Mouse (Mus musculus) central nervous system, embryonic 18 days (tissue): ENCODE results near the gene Vps52. TPM values are rescaled to one million over a fixed set of nuclear protein-coding genes. Genes with fewer than 3 reads are reported as not detected.

Source experiments
- polyA plus RNA-seq: library from polyadenylated mRNA; depleted of rRNA; stranded (reverse); fragments of >200 nt; gene quantifications from 2 replicates; pipeline ENCODE4 v1.2.3, GENCODE M21; 2012; rRNA removed

Vps52 gene
- 58.2 and 62.1 TPM in 2 replicates for polyA plus RNA-seq

DNA sequence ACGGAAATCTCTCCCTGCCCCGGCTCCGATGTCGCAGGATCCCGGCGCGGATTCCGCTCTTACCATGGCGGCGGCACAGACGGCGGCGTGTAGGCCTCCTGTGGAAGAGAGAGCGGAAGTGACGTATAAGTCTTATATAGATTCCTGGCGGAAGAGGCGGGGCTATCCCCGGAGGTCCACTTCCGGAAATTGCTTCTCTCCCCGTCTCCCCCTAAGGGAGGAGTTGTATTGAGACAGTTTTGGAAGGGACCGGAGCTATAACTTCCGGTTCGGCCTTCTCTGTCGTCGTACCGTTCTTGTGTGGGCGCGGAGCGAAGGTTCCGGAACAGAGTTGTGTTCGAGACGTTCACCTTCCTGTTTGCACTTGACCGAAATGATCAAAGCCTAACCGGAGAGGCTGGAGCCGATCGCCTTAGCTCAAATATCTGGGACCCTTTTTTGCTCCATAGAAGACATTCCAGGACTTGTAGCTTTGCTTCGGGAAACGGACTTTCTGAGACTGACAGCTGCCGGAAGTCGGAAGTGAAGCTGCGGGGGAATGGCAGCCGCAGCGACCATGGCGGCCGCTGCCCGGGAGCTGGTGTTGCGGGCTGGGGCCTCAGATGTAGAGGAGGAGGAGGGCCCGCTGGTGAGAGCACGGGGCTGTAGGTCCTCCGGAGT lies at the start of gene Vps52, which contains the start of gene Rps18:
Vps52 (plus strand) TSS at position 258 of the 660 bp plus-strand sequence.
Rps18 (minus strand) TSS at position 447 of the 660 bp plus-strand sequence.

DNA sequence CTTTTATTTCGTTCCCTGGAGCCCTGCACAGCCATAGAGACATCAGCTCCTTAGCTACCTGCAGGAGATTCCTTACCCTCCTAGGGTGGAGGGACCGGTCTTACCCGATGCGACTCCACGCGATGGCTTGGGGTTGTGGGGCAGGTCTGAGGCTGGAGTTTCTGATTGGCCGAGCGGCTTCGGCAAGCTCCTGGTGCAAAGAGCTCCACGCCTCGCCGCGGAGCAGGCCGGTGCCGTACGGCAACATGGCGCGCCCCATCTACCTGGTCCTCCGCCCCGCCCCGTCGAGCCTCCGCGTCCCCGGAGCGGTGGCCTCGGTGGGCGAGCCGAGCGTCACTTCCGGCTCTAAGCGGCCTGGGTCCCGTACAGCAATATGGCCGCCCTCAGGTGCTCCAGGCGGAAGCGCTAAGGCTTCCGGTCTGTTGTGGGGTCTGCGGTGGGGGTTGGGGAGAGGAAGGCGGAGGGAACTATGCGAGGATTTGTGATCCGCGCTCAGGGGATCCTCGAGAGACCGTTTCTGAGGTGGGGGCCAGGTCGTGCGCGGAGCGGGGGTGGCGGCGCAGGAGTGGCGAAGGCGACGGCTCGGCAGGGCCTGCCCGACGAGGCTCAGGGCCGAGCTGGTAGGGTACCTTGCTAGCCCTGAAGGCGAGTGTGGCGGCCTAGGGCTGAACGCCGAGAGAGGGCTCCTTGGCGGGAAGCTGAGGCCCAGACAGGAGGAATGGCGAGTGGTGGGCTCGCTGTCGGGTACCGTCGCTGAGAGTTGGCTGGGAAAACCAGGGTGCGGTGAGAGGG lies 46.3 kb upstream of the Vps52 start, which contains the start of gene Daxx:
Daxx (plus strand) TSS at position 338 of the 792 bp plus-strand sequence.

DNA sequence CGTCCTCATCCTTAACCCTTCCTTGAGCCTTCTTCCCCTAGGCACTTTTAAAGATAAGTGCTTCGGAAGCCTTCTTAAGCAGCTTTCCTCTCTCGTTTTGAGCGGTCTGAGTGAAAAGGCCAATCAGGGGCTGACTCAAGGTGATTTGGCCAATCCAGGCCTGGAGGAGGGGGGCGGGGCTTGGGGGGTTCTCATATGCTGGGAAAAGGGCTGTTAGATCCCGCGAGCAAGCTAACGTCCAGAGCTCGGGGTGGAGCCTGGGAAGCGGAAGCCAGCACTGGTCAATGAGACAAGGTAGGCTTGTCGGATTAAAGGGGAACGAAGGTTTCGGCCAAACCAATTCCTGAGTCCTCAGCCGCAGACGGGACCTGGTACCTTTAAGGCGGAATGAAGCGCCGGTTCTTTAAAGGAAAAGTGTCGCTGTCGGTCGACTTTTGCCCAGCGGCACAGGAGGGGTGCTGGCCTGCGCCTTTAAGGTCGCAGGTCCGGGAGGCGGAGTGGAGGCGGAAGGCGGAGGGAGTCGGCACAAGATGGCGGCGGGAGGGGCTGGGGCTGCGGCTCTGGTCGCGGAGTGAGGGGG lies 39.9 kb upstream of the Vps52 start, which contains the start of the genes Tapbp and Zbtb22:
Tapbp (plus strand) TSS at position 229 of the 580 bp plus-strand sequence.
Zbtb22 (plus strand) TSS at position 234 of the 580 bp plus-strand sequence.

DNA sequence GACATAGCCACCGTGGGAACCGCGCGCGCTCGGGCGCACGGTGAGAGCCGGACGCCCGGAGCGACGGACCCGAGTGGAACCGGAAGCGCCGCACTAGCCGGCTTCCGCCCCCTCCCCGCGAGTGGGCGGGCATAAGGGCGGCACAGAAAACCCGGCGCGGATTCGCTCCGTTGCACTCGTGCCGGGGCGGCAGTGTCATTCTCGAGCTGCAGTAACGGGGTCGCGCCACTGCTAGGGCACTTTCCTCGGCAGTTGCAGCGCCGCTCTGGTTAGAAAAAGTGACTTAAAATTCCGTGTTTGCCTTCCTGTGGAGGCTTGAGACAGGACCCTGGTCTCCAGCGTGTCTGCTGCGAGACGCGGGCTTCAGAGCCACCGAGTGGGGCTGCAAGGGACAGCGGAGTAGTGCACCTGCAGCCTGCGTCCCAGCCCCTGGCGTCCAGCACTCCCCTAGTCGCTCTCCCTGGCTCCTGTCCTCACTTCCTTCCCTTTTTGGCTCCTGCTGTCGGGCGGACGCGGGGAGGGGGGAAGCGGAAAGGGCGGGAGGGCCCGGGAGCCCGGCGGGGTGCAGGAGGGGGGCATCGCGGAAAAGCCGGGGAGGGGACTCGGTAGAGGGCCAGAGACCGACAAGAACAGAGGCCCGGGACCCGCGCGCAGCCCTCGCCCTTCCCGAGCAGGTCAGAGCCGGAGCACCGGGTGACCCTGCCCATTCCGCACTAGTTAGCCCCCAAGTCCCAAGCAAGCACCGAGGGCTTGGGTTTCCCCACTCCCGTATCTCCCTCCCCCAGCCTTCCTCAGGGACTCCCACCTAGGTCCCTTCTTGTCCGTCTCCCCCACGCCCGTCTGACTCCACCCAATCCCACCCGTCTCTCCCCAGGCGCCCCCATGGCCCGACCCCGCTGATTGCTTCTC lies 26.0 kb upstream of the Vps52 start, which contains the start of gene Rgl2:
Rgl2 (plus strand) TSS at position 173 of the 909 bp plus-strand sequence.

DNA sequence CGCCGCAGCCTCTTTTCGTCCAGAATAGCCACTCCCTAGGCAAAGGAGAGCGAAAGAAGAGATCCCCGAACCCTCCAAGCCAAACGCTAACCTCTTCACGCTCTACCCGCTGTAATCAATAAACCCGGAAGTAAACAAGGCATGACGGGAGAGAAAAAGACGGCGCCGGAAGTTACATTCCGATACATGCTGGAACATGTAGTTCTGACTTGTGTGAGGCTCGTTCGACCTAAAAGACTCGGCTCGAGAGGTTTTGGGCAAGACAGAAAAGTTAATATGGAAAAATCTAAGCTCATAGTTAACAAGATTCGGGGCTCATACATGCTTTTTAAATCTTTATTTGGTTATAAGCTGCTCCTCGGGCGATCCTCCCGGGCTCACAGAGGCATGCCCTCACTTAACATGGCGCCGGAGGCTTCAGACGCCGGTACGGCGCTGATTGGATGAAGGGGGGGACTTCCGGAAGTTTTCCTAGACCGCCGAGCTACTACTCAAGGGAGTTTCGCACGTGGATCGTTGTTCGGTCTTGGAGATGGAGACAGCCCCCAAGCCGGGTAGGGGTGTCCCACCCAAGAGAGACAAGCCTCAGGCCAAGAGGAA lies 15.3 kb upstream of the Vps52 start, which contains the start of the genes Pfdn6 and Wdr46:
Pfdn6 (minus strand) TSS at position 138 of the 600 bp plus-strand sequence.
Wdr46 (plus strand) TSS at position 455 of the 600 bp plus-strand sequence.

DNA sequence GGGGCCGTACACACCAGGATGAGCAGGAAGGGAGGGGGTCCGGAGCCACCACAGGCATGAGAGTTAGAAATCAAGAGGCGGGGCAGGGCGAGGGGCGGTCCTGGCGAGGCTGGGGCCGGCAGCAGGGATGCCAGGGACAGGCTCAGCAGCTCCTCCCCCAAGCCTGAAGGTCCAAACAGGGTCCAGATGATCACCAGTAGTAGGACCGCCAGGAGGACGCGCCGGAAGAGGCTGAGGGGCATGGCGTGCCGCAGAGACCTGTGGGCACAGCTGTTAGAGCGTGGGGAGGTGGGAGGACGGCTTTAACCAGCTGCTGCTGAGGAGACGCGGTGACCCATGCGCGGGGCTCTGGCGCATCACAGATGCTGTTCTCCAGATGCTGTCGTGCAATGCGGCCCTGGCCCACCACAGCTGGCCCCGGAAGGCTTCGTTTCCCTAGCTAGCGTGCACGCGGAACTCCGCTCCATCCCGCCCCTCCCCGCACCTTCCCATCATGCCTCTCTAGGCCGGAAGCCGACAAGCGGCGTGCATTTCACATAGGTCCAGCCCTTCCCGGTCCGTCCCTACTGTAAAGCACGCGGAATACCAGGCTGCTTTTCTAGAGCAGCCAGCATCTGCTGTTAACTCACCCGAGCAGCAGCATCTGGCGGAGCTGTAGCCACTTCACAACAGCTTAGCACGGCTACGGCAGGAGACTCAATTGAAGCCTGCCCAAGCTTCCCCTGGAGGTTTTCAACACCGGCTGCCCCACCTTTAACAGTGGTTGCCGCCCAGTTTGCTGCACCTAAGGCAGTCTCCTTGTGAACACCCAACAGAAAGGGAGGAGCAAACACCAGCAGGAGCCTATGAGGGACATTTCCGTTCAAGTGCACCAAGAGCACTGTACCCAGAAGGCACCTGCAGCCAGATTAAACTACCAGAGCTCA lies 4.3 kb upstream of the Vps52 start, which contains the start of gene B3galt4:
B3galt4 (minus strand) TSS at position 468 of the 926 bp plus-strand sequence.

DNA sequence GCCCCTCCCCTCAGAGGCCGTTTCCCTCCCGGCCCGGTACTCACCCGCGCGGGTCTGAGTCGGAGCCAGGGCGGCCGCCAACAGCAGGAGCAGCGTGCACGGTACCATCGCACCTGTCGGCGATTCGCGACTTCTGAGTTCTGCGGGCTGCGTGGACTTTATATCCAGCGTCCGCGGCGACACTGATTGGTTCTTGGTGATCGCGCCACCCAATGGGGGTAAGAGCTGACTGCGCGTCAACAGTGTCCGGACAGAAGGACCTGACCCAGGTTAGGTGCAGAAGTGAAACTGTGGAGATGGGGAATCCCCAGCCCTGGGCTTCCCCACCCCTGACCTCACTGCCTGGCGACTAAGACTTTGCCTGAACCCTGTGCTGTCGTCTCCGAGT lies 44.5 kb downstream of the Vps52 start, which contains the start of gene H2-K1:
H2-K1 (minus strand) TSS at position 198 of the 388 bp plus-strand sequence.

Other genes with a start within 250 kb of the Vps52 start
- gene March2, start 237.1 kb upstream of the Vps52 start, polyA plus RNA-seq: 65.0 and 70.7 TPM in 2 replicates
- gene Rab11b, start 195.3 kb upstream of the Vps52 start, polyA plus RNA-seq: 523 and 577 TPM in 2 replicates
- gene Angptl4, start 174.0 kb upstream of the Vps52 start, polyA plus RNA-seq: 7.9 and 9.8 TPM in 2 replicates
- gene Kank3, start 145.3 kb upstream of the Vps52 start, polyA plus RNA-seq: 64.5 and 79.4 TPM in 2 replicates
- 1,131 and 1,306 TPM in 2 replicates for gene Rps28, start 131.2 kb upstream of the Vps52 start, polyA plus RNA-seq
- gene Ndufa7, start 131.2 kb upstream of the Vps52 start, polyA plus RNA-seq: 333 and 341 TPM in 2 replicates
- gene Cd320, start 112.7 kb upstream of the Vps52 start, polyA plus RNA-seq: 29.8 and 36.6 TPM in 2 replicates
- gene Gm7029, start 82.0 kb upstream of the Vps52 start, polyA plus RNA-seq: not detected in 2 replicates
- gene Kifc1, start 65.2 kb upstream of the Vps52 start, polyA plus RNA-seq: 12.0 and 13.5 TPM in 2 replicates
- gene Platr17, start 50.7 kb upstream of the Vps52 start, polyA plus RNA-seq: 0.21 and 0.24 TPM in 2 replicates
- gene Daxx, start 46.4 kb upstream of the Vps52 start, polyA plus RNA-seq: 39.3 and 40.5 TPM in 2 replicates
- 14.7 and 16.0 TPM in 2 replicates for gene Tapbp, start 39.9 kb upstream of the Vps52 start, polyA plus RNA-seq
- 26.4 and 28.4 TPM in 2 replicates for gene Zbtb22, start 39.9 kb upstream of the Vps52 start, polyA plus RNA-seq
- 183 and 190 TPM in 2 replicates for gene Rgl2, start 26.3 kb upstream of the Vps52 start, polyA plus RNA-seq
- 117 and 126 TPM in 2 replicates for gene Pfdn6, start 15.5 kb upstream of the Vps52 start, polyA plus RNA-seq
- gene Wdr46, start 15.2 kb upstream of the Vps52 start, polyA plus RNA-seq: 20.5 and 22.2 TPM in 2 replicates
- gene B3galt4, start 4.3 kb upstream of the Vps52 start, polyA plus RNA-seq: 10.4 and 11.6 TPM in 2 replicates
- 648 and 656 TPM in 2 replicates for gene Rps18, start 189 bp downstream of the Vps52 start, polyA plus RNA-seq
- gene H2-K1, start 44.5 kb downstream of the Vps52 start, polyA plus RNA-seq: 24.0 and 24.8 TPM in 2 replicates
- gene Ring1, start 68.9 kb downstream of the Vps52 start, polyA plus RNA-seq: 48.8 and 51.4 TPM in 2 replicates
- gene H2-Ke6, start 72.2 kb downstream of the Vps52 start, polyA plus RNA-seq: 98.3 and 102 TPM in 2 replicates
- 112 TPM in 2 replicates for gene Slc39a7, start 75.9 kb downstream of the Vps52 start, polyA plus RNA-seq
- gene Rxrb, start 76.0 kb downstream of the Vps52 start, polyA plus RNA-seq: 82.1 and 83.7 TPM in 2 replicates
- gene Col11a2, start 83.6 kb downstream of the Vps52 start, polyA plus RNA-seq: 10.7 and 17.0 TPM in 2 replicates
- gene H2-Oa, start 136.5 kb downstream of the Vps52 start, polyA plus RNA-seq: 0.06 and 0.19 TPM in 2 replicates
- gene H2-DMa, start 163.7 kb downstream of the Vps52 start, polyA plus RNA-seq: 15.7 and 16.4 TPM in 2 replicates
- 144 and 169 TPM in 2 replicates for gene Brd2, start 166.8 kb downstream of the Vps52 start, polyA plus RNA-seq
- gene H2-DMb2, start 187.5 kb downstream of the Vps52 start, polyA plus RNA-seq: 0.63 and 1.0 TPM in 2 replicates
- gene H2-DMb1, start 197.3 kb downstream of the Vps52 start, polyA plus RNA-seq: 1.9 and 2.2 TPM in 2 replicates
- gene Tap1, start 231.7 kb downstream of the Vps52 start, polyA plus RNA-seq: 4.8 and 4.9 TPM in 2 replicates
- gene Psmb9, start 232.0 kb downstream of the Vps52 start, polyA plus RNA-seq: 1.2 and 1.5 TPM in 2 replicates
- 3.5 and 4.0 TPM in 2 replicates for gene Psmb8, start 241.9 kb downstream of the Vps52 start, polyA plus RNA-seq
- gene Tap2, start 247.7 kb downstream of the Vps52 start, polyA plus RNA-seq: 1.9 and 2.1 TPM in 2 replicates